Mouse (Mus musculus): Measurements from ENCODE around the gene Cd300lg. TPM values are rescaled to one million over a fixed set of nuclear protein-coding genes. Genes with fewer than 3 reads are reported as not detected.
A peak's percentile ranks its signal among the peaks of the same experiment; 100 is the strongest.

The Cd300lg gene
- total and polyA plus RNA-seq, 2 experiments from 2014 or later: 0.30 to 0.86 TPM

DNA sequence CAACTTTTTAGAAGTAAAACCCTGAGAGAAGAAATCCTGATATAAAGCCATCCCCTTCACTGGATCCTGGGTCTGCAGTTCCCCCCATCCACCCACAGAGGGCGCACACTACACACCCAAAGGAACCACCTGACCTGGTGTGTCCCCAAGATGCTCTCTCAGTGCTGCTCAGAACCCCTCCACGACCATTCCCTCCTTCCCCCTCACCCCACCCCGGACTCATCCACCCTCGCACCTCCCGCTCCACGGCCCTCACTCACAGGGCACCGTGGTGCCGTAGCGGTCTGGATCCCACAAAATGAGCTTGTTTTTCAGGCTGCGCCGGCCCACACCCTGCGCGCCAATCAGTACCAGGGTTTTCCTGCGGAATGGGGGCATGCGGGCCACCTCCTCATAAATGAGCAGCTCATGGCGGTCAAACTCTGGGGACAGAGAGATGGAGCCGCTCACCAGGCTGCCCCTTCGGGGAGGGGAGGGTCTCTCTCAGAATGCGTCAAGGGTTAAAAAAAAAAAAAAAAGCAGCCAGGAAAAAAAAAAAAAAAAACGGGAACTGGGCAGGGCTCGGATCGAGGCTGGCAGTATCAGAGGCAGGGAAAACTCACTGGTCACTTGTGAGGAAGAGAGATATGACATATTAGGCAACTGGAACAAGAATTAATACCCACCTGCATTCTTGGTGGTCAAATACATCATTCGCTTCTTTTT lies 20.1 kb downstream of the Cd300lg start:
- TF ChIP-seq CTCF (IDR thresholded peaks at IDR 0.05; ENCODE audit: low read depth): peak; percentile 97
- peaks cover 33% of the 10 kb centered on the region for H3K36me3 ChIP-seq (ENCODE audit: insufficient read depth)
- WGBS: 4% methylated on average over 23 of the region's 23 CpGs
- no peaks in the 10 kb centered on the region for H3K27me3 ChIP-seq (ENCODE audit: insufficient read depth, low read length)
- ATAC-seq (peak; percentile 87), DNase-seq (peak; percentile 92)
- H3K27ac ChIP-seq (ENCODE audit: low read depth, low read length): no peak overlapping the region
- H3K4me2 ChIP-seq (ENCODE audit: low read depth): peak overlapping the region; percentile 76
- peak overlapping the region; percentile 60 for H3K9ac ChIP-seq
- H3K4me3 ChIP-seq (ENCODE audit: low read depth, low read length): peak overlapping the region; percentile 43
- H3K9me3 ChIP-seq (ENCODE audit: low read length): no peaks in the 10 kb centered on the region
- H3K4me1 ChIP-seq (ENCODE audit: insufficient read depth): no peaks in the 10 kb centered on the region

- Histone ChIP-seq H3K27me3 (ENCODE audit: insufficient read depth, low read length) (no peaks in the 10 kb centered on the region), H3K9me3 (ENCODE audit: low read length) (no peaks in the 10 kb centered on the region), H3K4me2 (ENCODE audit: low read depth) (peak overlapping the region; percentile 76), H3K9ac (peak overlapping the region; percentile 60; the same call in 1 of the 2 replicates), H3K36me3 (ENCODE audit: insufficient read depth) (peaks cover 33% of the 10 kb centered on the region), H3K27ac (ENCODE audit: low read depth, low read length) (no peak overlapping the region), H3K4me3 (ENCODE audit: low read depth, low read length) (no peak overlapping the region), H3K4me1 (ENCODE audit: insufficient read depth) (no peaks in the 10 kb centered on the region)
- no peak for ATAC-seq
- no peak for DNase-seq
- TF ChIP-seq CTCF (IDR thresholded peaks at IDR 0.05; ENCODE audit: low read depth): no peak
- 39% methylated on average over 16 of the region's 16 CpGs for WGBS
These were observed 20.7 kb downstream of the Cd300lg start for GRCm38 (mm10) chr11:102061941-102062473.

DNA sequence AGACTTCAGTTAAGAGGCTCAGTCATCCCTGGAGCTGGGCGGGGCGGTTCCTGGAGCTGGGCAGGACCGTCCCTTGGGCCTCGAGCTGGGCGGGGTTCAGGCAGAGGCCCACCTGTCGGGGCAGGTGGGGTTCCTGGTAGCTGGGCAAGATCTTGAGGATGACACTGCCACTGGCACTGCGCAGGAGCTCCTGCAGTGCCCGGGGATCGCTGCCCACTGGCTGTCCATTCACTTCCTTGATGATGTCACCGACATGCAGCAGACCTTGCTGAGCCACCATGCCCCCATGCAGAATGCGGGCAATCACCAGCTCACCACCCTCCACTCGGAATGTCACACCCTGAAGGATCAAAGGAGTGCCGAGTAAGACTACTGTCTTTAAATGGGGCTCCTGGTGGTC lies 21.8 kb downstream of the Cd300lg start:
- no peak for TF ChIP-seq CTCF (IDR thresholded peaks at IDR 0.05; ENCODE audit: low read depth)
- no peak overlapping the region for H3K4me2 ChIP-seq (ENCODE audit: low read depth)
- H3K27me3 ChIP-seq (ENCODE audit: insufficient read depth, low read length): no peaks in the 10 kb centered on the region
- no peak overlapping the region for H3K9ac ChIP-seq
- whole genome bisulfite sequencing: 88% methylated on average over 13 of the region's 13 CpGs
- H3K27ac ChIP-seq (ENCODE audit: low read depth, low read length): no peak overlapping the region
- H3K4me3 ChIP-seq (ENCODE audit: low read depth, low read length): no peak overlapping the region
- ATAC-seq (no peak), DNase-seq (no peak)
- no peaks in the 10 kb centered on the region for H3K9me3 ChIP-seq (ENCODE audit: low read length)
- peaks cover 32% of the 10 kb centered on the region for H3K36me3 ChIP-seq (ENCODE audit: insufficient read depth)
- no peaks in the 10 kb centered on the region for H3K4me1 ChIP-seq (ENCODE audit: insufficient read depth)

- no peak for DNase-seq
- H3K27me3 ChIP-seq (ENCODE audit: insufficient read depth, low read length): no peaks in the 10 kb centered on the region
- H3K4me3 ChIP-seq (ENCODE audit: low read depth, low read length): no peak overlapping the region
- H3K9me3 ChIP-seq (ENCODE audit: low read length): no peaks in the 10 kb centered on the region
- ATAC-seq: no peak
- no peak overlapping the region for H3K9ac ChIP-seq
- H3K36me3 ChIP-seq (ENCODE audit: insufficient read depth): peaks cover 3% of the 10 kb centered on the region
- H3K4me1 ChIP-seq (ENCODE audit: insufficient read depth): no peaks in the 10 kb centered on the region
- H3K27ac ChIP-seq (ENCODE audit: low read depth, low read length): no peak overlapping the region
- TF ChIP-seq CTCF (IDR thresholded peaks at IDR 0.05; ENCODE audit: low read depth): peak; percentile 56
- WGBS: 45% methylated on average over 2 of the region's 2 CpGs
- no peak overlapping the region for H3K4me2 ChIP-seq (ENCODE audit: low read depth)
These were observed 27.7 kb downstream of the Cd300lg start for GRCm38 (mm10) chr11:102068969-102069368.

DNA sequence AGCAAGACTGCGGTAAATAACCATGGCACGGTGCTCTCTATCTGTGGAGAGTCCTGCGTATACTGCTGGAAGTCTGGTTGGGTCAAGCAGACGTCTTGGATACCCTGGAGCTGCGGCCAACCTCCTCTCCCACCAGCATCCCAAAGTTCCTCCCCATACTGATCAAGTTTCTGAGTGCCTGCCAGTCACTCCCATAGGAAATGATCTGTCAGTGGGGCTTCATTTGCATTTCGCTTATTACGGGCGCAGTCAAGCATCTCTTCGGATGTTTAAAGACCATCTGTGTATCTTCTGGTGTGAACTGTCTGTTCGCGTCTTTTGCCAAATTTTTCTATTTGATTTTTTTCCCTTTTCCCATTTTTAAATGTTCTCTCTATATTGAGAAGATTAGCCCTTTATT lies 28.3 kb downstream of the Cd300lg start:
- 45% methylated on average over 11 of the region's 11 CpGs for WGBS
- ATAC-seq (peak; percentile 43; the same call in 1 of the 2 replicates), DNase-seq (peak; percentile 58)

DNA sequence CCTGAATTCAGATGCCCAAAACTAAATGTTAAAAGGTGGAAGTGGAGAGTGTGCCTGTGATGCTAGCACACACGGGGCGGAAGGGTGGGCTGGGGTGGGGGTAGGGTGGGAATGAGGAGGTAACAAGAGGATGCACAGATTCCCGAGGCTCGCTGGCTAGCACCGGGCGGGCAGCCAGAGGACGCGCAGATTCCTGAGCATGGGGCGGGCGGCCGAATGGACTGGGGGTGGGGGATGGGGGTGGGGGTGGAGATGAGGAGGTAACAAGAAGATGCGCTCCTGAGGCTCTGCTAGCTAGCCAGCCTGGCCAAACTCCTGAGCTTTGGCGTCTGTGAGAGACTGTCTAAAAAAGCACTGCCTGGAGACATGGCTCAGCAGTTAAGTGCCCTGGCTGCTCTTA lies 29.1 kb downstream of the Cd300lg start:
- Histone ChIP-seq H3K9ac (no peak overlapping the region), H3K4me3 (ENCODE audit: low read depth, low read length) (no peak overlapping the region), H3K27ac (ENCODE audit: low read depth, low read length) (no peak overlapping the region), H3K36me3 (ENCODE audit: insufficient read depth) (no peaks in the 10 kb centered on the region), H3K27me3 (ENCODE audit: insufficient read depth, low read length) (no peaks in the 10 kb centered on the region), H3K4me2 (ENCODE audit: low read depth) (peak overlapping the region; percentile 31), H3K4me1 (ENCODE audit: insufficient read depth) (no peaks in the 10 kb centered on the region), H3K9me3 (ENCODE audit: low read length) (no peaks in the 10 kb centered on the region)
- ATAC-seq (no peak), DNase-seq (no peak)
- WGBS: 15% methylated on average over 13 of the region's 13 CpGs
- no peak for TF ChIP-seq CTCF (IDR thresholded peaks at IDR 0.05; ENCODE audit: low read depth)

More for the DNA sequence above, 28.3 kb downstream of the Cd300lg start:
- H3K4me1 ChIP-seq (ENCODE audit: insufficient read depth): no peaks in the 10 kb centered on the region
- H3K4me3 ChIP-seq (ENCODE audit: low read depth, low read length): no peak overlapping the region
- H3K9me3 ChIP-seq (ENCODE audit: low read length): no peaks in the 10 kb centered on the region
- H3K27ac ChIP-seq (ENCODE audit: low read depth, low read length): no peak overlapping the region
- no peaks in the 10 kb centered on the region for H3K36me3 ChIP-seq (ENCODE audit: insufficient read depth)
- peak overlapping the region; percentile 31 for H3K4me2 ChIP-seq (ENCODE audit: low read depth)
- no peak for TF ChIP-seq CTCF (IDR thresholded peaks at IDR 0.05; ENCODE audit: low read depth)
- no peaks in the 10 kb centered on the region for H3K27me3 ChIP-seq (ENCODE audit: insufficient read depth, low read length)
- H3K9ac ChIP-seq: no peak overlapping the region

DNA sequence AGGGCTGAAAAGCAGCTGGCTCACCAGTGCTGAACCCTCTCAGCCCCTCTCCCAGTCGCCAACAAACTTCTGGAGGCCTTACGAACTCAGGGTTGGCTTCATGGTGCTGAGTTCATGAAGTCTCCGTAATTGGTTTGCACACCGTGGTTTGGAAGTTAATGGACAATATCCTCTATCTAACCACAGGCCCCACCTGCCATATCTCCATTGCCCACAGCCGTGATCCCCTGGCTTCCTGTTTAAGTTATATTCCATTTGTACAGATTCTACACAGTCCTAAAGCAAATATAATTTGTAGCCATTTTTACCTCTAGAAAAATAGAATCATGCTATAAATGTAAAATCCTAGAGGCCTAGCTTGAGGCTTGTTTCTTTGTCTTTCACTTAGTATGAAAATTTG lies 31.4 kb downstream of the Cd300lg start:
- Histone ChIP-seq H3K9me3 (ENCODE audit: low read length) (no peaks in the 10 kb centered on the region), H3K36me3 (ENCODE audit: insufficient read depth) (no peaks in the 10 kb centered on the region), H3K27ac (ENCODE audit: low read depth, low read length) (no peak overlapping the region), H3K9ac (no peak overlapping the region), H3K4me1 (ENCODE audit: insufficient read depth) (no peaks in the 10 kb centered on the region), H3K4me2 (ENCODE audit: low read depth) (no peak overlapping the region), H3K4me3 (ENCODE audit: low read depth, low read length) (no peak overlapping the region), H3K27me3 (ENCODE audit: insufficient read depth, low read length) (no peaks in the 10 kb centered on the region)
- TF ChIP-seq CTCF (IDR thresholded peaks at IDR 0.05; ENCODE audit: low read depth): no peak
- no peak for ATAC-seq
- no peak for DNase-seq
- WGBS: 87% methylated on average over 5 of the region's 5 CpGs

Measured in forebrain, postnatal 0 days (tissue).